Mouse (Mus musculus): Measurements from ENCODE around the gene 1110051M20Rik. TPM values are rescaled to one million over a fixed set of nuclear protein-coding genes. Genes with fewer than 3 reads are reported as not detected.
A peak's percentile ranks its signal among the peaks of the same experiment; 100 is the strongest.

1110051M20Rik gene
- polyA plus RNA-seq, 1 experiment from 2014 or later = 55.7 TPM

GRCm38 (mm10) chr2:91470055-91470647, 25.6 kb upstream of the 1110051M20Rik start:
- no peaks in the 10 kb centered on the region for H3K27me3 ChIP-seq (ENCODE audit: insufficient read depth, low read length)
- WGBS = 54% methylated on average over 7 of the region's 7 CpGs
- H3K36me3 ChIP-seq (ENCODE audit: insufficient read depth, low read length) = peaks cover 8% of the 10 kb centered on the region; the same call in 1 of the 2 replicates
- H3K4me3 ChIP-seq (replicated peaks; ENCODE audit: low read depth, low read length) = no peak overlapping the region
- H3K9ac ChIP-seq (ENCODE audit: low read depth, low read length) = no peak overlapping the region
- no peak for TF ChIP-seq CTCF (IDR thresholded peaks at IDR 0.05; ENCODE audit: low read depth)
- H3K9me3 ChIP-seq (replicated peaks; ENCODE audit: low read length) = no peaks in the 10 kb centered on the region
- H3K27ac ChIP-seq = no peak overlapping the region
- DNase-seq (ENCODE audit: low spot score) (no peak), ATAC-seq (replicated peaks; ENCODE audit: low FRiP score, low read depth) (no peak)
- no peak overlapping the region for H3K4me2 ChIP-seq (ENCODE audit: low read length)
- 0 out of 2 replicates have a peak, but pooled peaks cover 4% of the 10 kb centered on the region for H3K4me1 ChIP-seq (replicated peaks; ENCODE audit: insufficient read depth, low read length)

- no peaks in the 10 kb centered on the region for H3K36me3 ChIP-seq (ENCODE audit: insufficient read depth, low read length)
- WGBS = 48% methylated on average over 8 of the region's 8 CpGs
- H3K27me3 ChIP-seq (ENCODE audit: insufficient read depth, low read length) = no peaks in the 10 kb centered on the region
- ATAC-seq (replicated peaks; ENCODE audit: low FRiP score, low read depth) (no peak), DNase-seq (ENCODE audit: low spot score) (peak; percentile 68)
- H3K9me3 ChIP-seq (replicated peaks; ENCODE audit: low read length) = no peaks in the 10 kb centered on the region
- H3K4me1 ChIP-seq (replicated peaks; ENCODE audit: insufficient read depth, low read length) = peaks cover 11% of the 10 kb centered on the region
- no peak overlapping the region for H3K4me3 ChIP-seq (replicated peaks; ENCODE audit: low read depth, low read length)
- no peak overlapping the region for H3K4me2 ChIP-seq (ENCODE audit: low read length)
- H3K9ac ChIP-seq (ENCODE audit: low read depth, low read length) = no peak overlapping the region
- no peak overlapping the region for H3K27ac ChIP-seq
- TF ChIP-seq CTCF (IDR thresholded peaks at IDR 0.05; ENCODE audit: low read depth) = no peak
These were observed 23.1 kb upstream of the 1110051M20Rik start for GRCm38 (mm10) chr2:91467613-91468012.

GRCm38 (mm10) chr2:91465934-91466333, 21.4 kb upstream of the 1110051M20Rik start:
- Histone ChIP-seq H3K4me3 (replicated peaks; ENCODE audit: low read depth, low read length) (no peak overlapping the region), H3K27ac (no peak overlapping the region), H3K4me2 (ENCODE audit: low read length) (no peak overlapping the region), H3K9me3 (replicated peaks; ENCODE audit: low read length) (no peaks in the 10 kb centered on the region), H3K36me3 (ENCODE audit: insufficient read depth, low read length) (no peaks in the 10 kb centered on the region), H3K9ac (ENCODE audit: low read depth, low read length) (no peak overlapping the region), H3K27me3 (ENCODE audit: insufficient read depth, low read length) (no peaks in the 10 kb centered on the region), H3K4me1 (replicated peaks; ENCODE audit: insufficient read depth, low read length) (peaks cover 20% of the 10 kb centered on the region)
- 83% methylated on average over 3 of the region's 3 CpGs for WGBS
- no peak for TF ChIP-seq CTCF (IDR thresholded peaks at IDR 0.05; ENCODE audit: low read depth)
- DNase-seq (ENCODE audit: low spot score) = no peak
- no peak for ATAC-seq (replicated peaks; ENCODE audit: low FRiP score, low read depth)

GRCm38 (mm10) chr2:91462681-91463080, 18.2 kb upstream of the 1110051M20Rik start:
- no peak overlapping the region for H3K27ac ChIP-seq
- peaks cover 16% of the 10 kb centered on the region for H3K4me1 ChIP-seq (replicated peaks; ENCODE audit: insufficient read depth, low read length)
- no peak for TF ChIP-seq CTCF (IDR thresholded peaks at IDR 0.05; ENCODE audit: low read depth)
- no peaks in the 10 kb centered on the region for H3K36me3 ChIP-seq (ENCODE audit: insufficient read depth, low read length)
- H3K4me2 ChIP-seq (ENCODE audit: low read length) = peak overlapping the region; percentile 33
- no peak overlapping the region for H3K4me3 ChIP-seq (replicated peaks; ENCODE audit: low read depth, low read length)
- ATAC-seq (replicated peaks; ENCODE audit: low FRiP score, low read depth) (no peak), DNase-seq (ENCODE audit: low spot score) (no peak)
- 14% methylated on average over 12 of the region's 12 CpGs for WGBS
- H3K27me3 ChIP-seq (ENCODE audit: insufficient read depth, low read length) = no peaks in the 10 kb centered on the region
- H3K9ac ChIP-seq (ENCODE audit: low read depth, low read length) = no peak overlapping the region
- no peaks in the 10 kb centered on the region for H3K9me3 ChIP-seq (replicated peaks; ENCODE audit: low read length)

- Histone ChIP-seq H3K4me3 (replicated peaks; ENCODE audit: low read depth, low read length) (no peak overlapping the region), H3K4me2 (ENCODE audit: low read length) (peak overlapping the region; percentile 33), H3K27me3 (ENCODE audit: insufficient read depth, low read length) (no peaks in the 10 kb centered on the region), H3K36me3 (ENCODE audit: insufficient read depth, low read length) (no peaks in the 10 kb centered on the region), H3K9me3 (replicated peaks; ENCODE audit: low read length) (no peaks in the 10 kb centered on the region), H3K4me1 (replicated peaks; ENCODE audit: insufficient read depth, low read length) (peaks cover 16% of the 10 kb centered on the region), H3K27ac (no peak overlapping the region), H3K9ac (ENCODE audit: low read depth, low read length) (0 out of 2 replicates have a peak overlapping the region, but pooled peaks have one; percentile 23)
- no peak for TF ChIP-seq CTCF (IDR thresholded peaks at IDR 0.05; ENCODE audit: low read depth)
- WGBS = 8% methylated on average over 2 of the region's 2 CpGs
- DNase-seq (ENCODE audit: low spot score) (no peak), ATAC-seq (replicated peaks; ENCODE audit: low FRiP score, low read depth) (no peak)
These were observed 17.7 kb upstream of the 1110051M20Rik start for GRCm38 (mm10) chr2:91462196-91462595.

GRCm38 (mm10) chr2:91461341-91461740, 16.8 kb upstream of the 1110051M20Rik start:
- Histone ChIP-seq H3K9ac (ENCODE audit: low read depth, low read length) (no peak overlapping the region), H3K9me3 (replicated peaks; ENCODE audit: low read length) (no peaks in the 10 kb centered on the region), H3K4me1 (replicated peaks; ENCODE audit: insufficient read depth, low read length) (peaks cover 16% of the 10 kb centered on the region), H3K27me3 (ENCODE audit: insufficient read depth, low read length) (no peaks in the 10 kb centered on the region), H3K4me3 (replicated peaks; ENCODE audit: low read depth, low read length) (no peak overlapping the region), H3K27ac (no peak overlapping the region), H3K4me2 (ENCODE audit: low read length) (no peak overlapping the region), H3K36me3 (ENCODE audit: insufficient read depth, low read length) (no peaks in the 10 kb centered on the region)
- no peak for TF ChIP-seq CTCF (IDR thresholded peaks at IDR 0.05; ENCODE audit: low read depth)
- DNase-seq (ENCODE audit: low spot score) = no peak
- no peak for ATAC-seq (replicated peaks; ENCODE audit: low FRiP score, low read depth)
- WGBS = 60% methylated on average over 3 of the region's 3 CpGs

GRCm38 (mm10) chr2:91460771-91461170, 16.3 kb upstream of the 1110051M20Rik start:
- no peak for TF ChIP-seq CTCF (IDR thresholded peaks at IDR 0.05; ENCODE audit: low read depth)
- no peak overlapping the region for H3K9ac ChIP-seq (ENCODE audit: low read depth, low read length)
- no peak for ATAC-seq (replicated peaks; ENCODE audit: low FRiP score, low read depth)
- no peaks in the 10 kb centered on the region for H3K27me3 ChIP-seq (ENCODE audit: insufficient read depth, low read length)
- no peaks in the 10 kb centered on the region for H3K36me3 ChIP-seq (ENCODE audit: insufficient read depth, low read length)
- WGBS = 69% methylated on average over 7 of the region's 7 CpGs
- no peak overlapping the region; the same call in 1 of the 2 replicates for H3K4me2 ChIP-seq (ENCODE audit: low read length)
- no peak for DNase-seq (ENCODE audit: low spot score)
- H3K4me3 ChIP-seq (replicated peaks; ENCODE audit: low read depth, low read length) = no peak overlapping the region
- peaks cover 16% of the 10 kb centered on the region for H3K4me1 ChIP-seq (replicated peaks; ENCODE audit: insufficient read depth, low read length)
- H3K9me3 ChIP-seq (replicated peaks; ENCODE audit: low read length) = no peaks in the 10 kb centered on the region
- H3K27ac ChIP-seq = no peak overlapping the region

Data from kidney, postnatal 0 days (tissue).